Mouse (Mus musculus) erythroblast, embryonic 14.5 days (primary cell): ENCODE data around the gene Ahcyl1. TPM values are rescaled to one million over a fixed set of nuclear protein-coding genes. Genes with fewer than 3 reads are reported as not detected.

Source experiments
- H3K27me3 ChIP-seq: 2 replicates; pipeline ENCODE4 v1.6.1; 2012; ENCODE audit warnings: inconsistent platforms; ENCODE audit not compliant: control insufficient read depth
- H3K36me3 ChIP-seq: 2 replicates; pipeline ENCODE4 v1.6.1; 2012; ENCODE audit warnings: mild to moderate bottlenecking, inconsistent platforms; ENCODE audit not compliant: control insufficient read depth
- H3K4me1 ChIP-seq: 2 replicates; pipeline ENCODE4 v1.6.1; 2012; ENCODE audit warnings: inconsistent platforms; ENCODE audit not compliant: control insufficient read depth
- H3K4me3 ChIP-seq: replicated peaks from 2 replicates; pipeline ENCODE3; 2012; ENCODE audit warnings: moderate library complexity, mild to moderate bottlenecking, inconsistent platforms
- H3K9me3 ChIP-seq: 2 replicates; pipeline ENCODE4 v1.6.1; 2012; ENCODE audit warnings: low read length, inconsistent platforms, mixed read lengths; ENCODE audit not compliant: control insufficient read depth
- GATA1 ChIP-seq: IDR thresholded peaks from 2 replicates; pipeline ENCODE4 v1.6.1; 2012; ENCODE audit warnings: low read length, inconsistent platforms, mixed read lengths
- TAL1 ChIP-seq: IDR thresholded peaks from 3 replicates; pipeline ENCODE4 v1.6.1; 2012; ENCODE audit warnings: low read length, inconsistent platforms, mixed read lengths
- polyA plus RNA-seq: library from polyadenylated mRNA; stranded (reverse); fragments of >175 nt; gene quantifications from 2 replicates; pipeline ENCODE4 v1.2.3, GENCODE M21; 2012

The Ahcyl1 gene
- polyA plus RNA-seq, 1 experiment = 0.44 TPM

GRCm38 (mm10) chr3:107707239-107707638 lies 10.9 kb upstream of the Ahcyl1 start:
- Histone ChIP-seq H3K36me3 (no peaks in the 10 kb centered on the region), H3K27me3 (no peaks in the 10 kb centered on the region), H3K4me3 (no peak overlapping the region), H3K9me3 (no peaks in the 10 kb centered on the region), H3K4me1 (no peaks in the 10 kb centered on the region)
- TF ChIP-seq GATA1 (no peak), TAL1 (no peak)

GRCm38 (mm10) chr3:107706164-107706563 lies 9.8 kb upstream of the Ahcyl1 start:
- Histone ChIP-seq H3K36me3 (no peaks in the 10 kb centered on the region), H3K4me1 (no peaks in the 10 kb centered on the region), H3K27me3 (no peaks in the 10 kb centered on the region), H3K9me3 (no peaks in the 10 kb centered on the region), H3K4me3 (no peak overlapping the region)
- TF ChIP-seq GATA1 = no peak
- no peak for TF ChIP-seq TAL1

DNA sequence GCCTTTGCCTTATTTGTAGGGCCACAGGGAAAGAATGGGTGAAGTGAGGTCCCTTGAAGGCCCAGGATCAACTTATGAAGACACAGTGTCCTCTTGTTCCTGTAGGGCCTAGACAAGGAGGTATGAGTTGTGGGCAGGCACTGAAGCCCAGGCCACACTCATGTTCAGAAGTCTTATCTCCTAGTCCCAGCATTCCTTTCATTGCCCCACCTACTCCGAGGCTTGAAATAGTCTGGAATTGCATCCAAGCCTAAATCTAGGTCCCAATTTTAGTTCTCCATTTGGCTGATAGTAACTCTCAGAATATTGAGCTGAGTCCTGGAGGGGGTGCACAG lies 8.0 kb upstream of the Ahcyl1 start:
- H3K4me3 ChIP-seq = no peak overlapping the region
- no peak for TF ChIP-seq GATA1
- no peak for TF ChIP-seq TAL1
- no peaks in the 10 kb centered on the region for H3K4me1 ChIP-seq
- H3K27me3 ChIP-seq = no peaks in the 10 kb centered on the region; the same call in 1 of the 2 replicates
- no peaks in the 10 kb centered on the region for H3K36me3 ChIP-seq
- no peaks in the 10 kb centered on the region for H3K9me3 ChIP-seq

DNA sequence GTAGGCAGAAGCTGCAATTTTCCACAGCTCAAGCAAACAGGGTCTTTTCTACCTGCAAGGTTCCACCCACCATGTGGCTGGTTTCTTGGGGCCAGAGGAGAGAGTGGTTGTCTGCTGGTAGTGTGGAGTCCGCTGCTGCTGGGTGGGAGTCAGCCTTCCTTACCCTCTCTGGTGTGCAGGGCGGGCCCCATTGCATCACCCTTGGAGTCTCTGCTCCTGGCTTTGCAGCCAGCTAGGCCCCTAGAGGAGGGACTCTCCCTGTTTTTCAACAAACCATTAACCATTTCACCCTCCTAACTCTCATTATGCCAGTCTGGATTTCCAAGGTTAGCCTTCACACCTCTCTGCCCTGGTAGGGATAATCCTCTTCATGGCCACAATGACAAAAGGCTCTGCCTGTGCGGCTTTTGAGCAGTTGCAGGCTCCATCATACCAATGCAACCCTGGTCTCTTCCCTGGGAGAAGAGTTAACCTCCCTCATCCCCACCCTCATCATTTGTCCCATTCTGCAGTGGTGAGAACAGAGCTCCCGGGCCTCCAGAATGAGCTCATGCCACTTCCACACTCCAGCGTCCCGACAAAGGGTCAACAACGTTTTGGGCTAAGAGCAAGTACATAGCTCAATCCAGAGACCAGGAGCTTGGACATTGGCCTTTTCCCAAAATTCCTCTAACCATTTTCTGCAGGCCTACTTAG lies 7.5 kb upstream of the Ahcyl1 start:
- no peak for TF ChIP-seq TAL1
- no peak for TF ChIP-seq GATA1
- H3K27me3 ChIP-seq = no peaks in the 10 kb centered on the region; the same call in 1 of the 2 replicates
- H3K9me3 ChIP-seq = no peaks in the 10 kb centered on the region
- H3K4me1 ChIP-seq = no peaks in the 10 kb centered on the region
- no peaks in the 10 kb centered on the region for H3K36me3 ChIP-seq
- H3K4me3 ChIP-seq = no peak overlapping the region

DNA sequence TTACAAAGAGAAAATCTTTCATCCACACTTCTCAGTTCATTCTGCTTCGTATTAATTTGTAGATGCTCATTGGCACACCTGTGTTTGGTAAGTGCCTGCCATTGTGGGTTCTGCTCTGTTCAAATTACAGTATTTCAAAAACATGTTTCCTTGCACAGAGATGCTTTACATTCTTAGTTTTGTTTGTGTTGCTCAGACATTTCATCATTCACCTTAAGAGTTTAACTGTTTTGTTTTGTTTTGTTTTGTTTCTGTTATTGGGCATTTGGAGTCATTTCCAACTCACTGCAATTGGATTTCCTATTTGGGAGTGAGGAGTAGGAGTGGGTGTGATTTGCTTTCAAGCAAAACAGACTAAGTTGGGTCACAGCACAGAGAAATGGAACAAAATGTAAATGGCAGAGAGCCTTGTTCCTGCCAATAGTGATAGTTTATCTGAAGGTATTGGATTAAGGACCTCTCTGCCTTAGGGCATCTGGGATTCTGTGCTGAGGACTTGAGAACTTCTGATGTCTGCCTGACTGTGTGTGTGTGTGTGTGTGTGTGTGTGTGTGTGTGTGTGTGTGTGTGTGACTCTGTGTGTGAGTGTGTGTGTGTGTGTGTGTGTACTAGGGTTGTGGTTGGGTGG lies 5.5 kb upstream of the Ahcyl1 start:
- peaks cover 3% of the 10 kb centered on the region for H3K4me1 ChIP-seq
- no peaks in the 10 kb centered on the region for H3K9me3 ChIP-seq
- H3K36me3 ChIP-seq = no peaks in the 10 kb centered on the region
- TF ChIP-seq TAL1 = no peak
- no peak for TF ChIP-seq GATA1
- H3K4me3 ChIP-seq = no peak overlapping the region
- H3K27me3 ChIP-seq = no peaks in the 10 kb centered on the region; the same call in 1 of the 2 replicates

DNA sequence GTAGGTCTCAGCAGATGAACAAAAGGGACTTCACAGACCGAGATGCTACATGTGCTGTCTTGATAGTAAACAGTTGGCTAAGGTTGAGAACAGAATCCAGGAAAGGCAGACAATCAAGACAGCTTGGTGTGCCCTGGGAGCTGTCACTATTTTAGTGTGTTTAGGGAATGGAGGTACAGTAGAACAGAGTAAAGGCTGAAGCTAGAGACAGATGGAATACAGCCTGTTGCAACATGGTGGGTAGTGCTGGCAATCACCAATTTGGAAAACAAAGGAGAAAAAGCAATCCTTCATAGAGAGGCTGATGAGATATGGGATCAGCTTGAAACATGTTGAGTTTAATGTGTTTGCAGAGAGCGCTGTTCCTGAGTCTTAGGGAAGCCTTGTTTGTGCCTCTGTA lies 4.3 kb upstream of the Ahcyl1 start:
- Histone ChIP-seq H3K4me1 (peaks cover 10% of the 10 kb centered on the region), H3K27me3 (no peaks in the 10 kb centered on the region; the same call in 1 of the 2 replicates), H3K9me3 (no peaks in the 10 kb centered on the region), H3K36me3 (no peaks in the 10 kb centered on the region), H3K4me3 (no peak overlapping the region)
- TF ChIP-seq GATA1 = no peak

GRCm38 (mm10) chr3:107696910-107697309 lies 550 bp upstream of the Ahcyl1 start:
- TF ChIP-seq TAL1 (no peak), GATA1 (no peak)
- no peaks in the 10 kb centered on the region for H3K9me3 ChIP-seq
- peak overlapping the region; percentile 77 for H3K4me3 ChIP-seq
- H3K36me3 ChIP-seq = peaks cover 2% of the 10 kb centered on the region
- peaks cover 33% of the 10 kb centered on the region for H3K4me1 ChIP-seq
- no peaks in the 10 kb centered on the region; the same call in 1 of the 2 replicates for H3K27me3 ChIP-seq

DNA sequence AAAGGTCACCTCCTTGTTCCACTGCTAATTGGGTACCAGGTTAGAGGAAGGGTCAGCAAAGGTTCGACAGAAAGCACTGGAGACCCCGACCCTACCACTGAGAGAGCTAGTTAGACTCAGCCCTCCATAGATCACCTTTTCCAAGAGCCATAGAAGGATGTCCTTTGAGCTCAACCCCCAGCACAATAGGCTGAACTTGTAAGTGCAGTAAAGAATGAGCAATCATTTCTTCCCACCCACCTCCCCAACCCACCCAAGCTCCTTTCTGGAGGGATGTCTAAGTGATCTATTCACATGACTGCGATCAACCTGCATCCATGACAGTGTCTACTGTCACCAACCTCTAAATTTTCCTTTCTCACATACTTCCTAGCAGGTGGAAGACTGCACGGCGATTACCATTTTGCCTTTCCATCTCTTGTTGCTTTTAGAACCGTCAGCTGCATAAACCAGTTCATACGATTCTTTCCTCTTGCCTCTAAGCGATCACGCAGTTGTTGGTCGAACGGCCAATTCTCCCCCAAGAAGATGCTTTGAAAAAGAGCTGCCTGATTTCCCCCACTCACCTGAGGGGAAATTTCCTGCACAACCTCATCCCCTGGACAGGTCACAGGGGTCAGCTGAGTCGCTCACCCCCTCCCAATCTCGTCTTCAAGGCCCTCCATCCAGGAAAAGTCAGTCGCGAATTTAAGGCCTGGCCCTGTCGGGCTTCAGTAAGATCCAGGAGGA lies 977 bp downstream of the Ahcyl1 start:
- no peaks in the 10 kb centered on the region; the same call in 1 of the 2 replicates for H3K27me3 ChIP-seq
- H3K4me1 ChIP-seq = peaks cover 33% of the 10 kb centered on the region
- H3K4me3 ChIP-seq = peak overlapping the region; percentile 77
- no peaks in the 10 kb centered on the region for H3K9me3 ChIP-seq
- TF ChIP-seq TAL1 (no peak), GATA1 (no peak)
- H3K36me3 ChIP-seq = peaks cover 5% of the 10 kb centered on the region

GRCm38 (mm10) chr3:107694256-107694900 lies 2.0 kb downstream of the Ahcyl1 start:
- Histone ChIP-seq H3K4me3 (peak overlapping the region; percentile 77), H3K4me1 (peaks cover 33% of the 10 kb centered on the region), H3K9me3 (no peaks in the 10 kb centered on the region), H3K36me3 (peaks cover 5% of the 10 kb centered on the region), H3K27me3 (no peaks in the 10 kb centered on the region)
- TF ChIP-seq TAL1 = no peak
- no peak for TF ChIP-seq GATA1
